Mouse (Mus musculus): ENCODE results near the gene Ttc8. TPM values are rescaled to one million over a fixed set of nuclear protein-coding genes. Genes with fewer than 3 reads are reported as not detected.

The Ttc8 gene
- polyA plus RNA-seq, 1 experiment from 2014 or later, result 32.6 TPM

DNA sequence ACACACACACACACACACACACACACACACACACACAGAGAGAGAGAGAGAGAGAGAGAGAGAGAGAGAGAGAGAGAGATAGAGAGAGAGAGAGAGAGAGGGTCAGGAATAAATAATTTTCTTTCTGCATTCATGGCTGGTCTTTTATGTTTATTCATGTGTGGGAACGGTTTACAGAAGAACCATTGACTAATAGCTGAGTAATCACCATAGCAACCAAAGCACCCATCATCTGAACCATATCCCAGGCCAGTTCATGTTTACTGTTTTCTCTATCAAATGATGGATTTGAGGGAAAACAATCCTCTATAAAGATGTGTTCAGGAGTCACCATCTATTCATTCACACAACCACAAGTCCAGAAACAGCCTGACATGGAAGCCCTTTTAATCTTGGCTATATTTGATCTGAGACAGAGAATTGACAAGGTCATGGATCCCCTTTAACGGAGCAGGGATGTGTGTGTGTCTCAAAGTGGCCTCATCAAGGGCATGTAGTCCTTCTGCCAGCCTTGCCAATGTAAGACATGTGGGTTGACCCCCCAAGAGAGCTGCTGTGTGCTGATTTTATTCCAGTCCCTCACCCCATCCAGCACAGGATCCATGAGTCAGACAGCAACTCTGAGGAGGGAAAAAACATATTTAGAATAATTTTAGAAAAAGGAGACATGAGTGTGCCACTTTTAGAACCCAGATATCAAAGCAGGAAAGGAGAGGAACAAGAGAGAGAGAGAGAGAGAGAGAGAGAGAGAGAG lies 70.9 kb downstream of the Ttc8 start:
- Histone ChIP-seq H3K4me3 (no peak overlapping the region), H3K9me3 (replicated peaks) (no peaks in the 10 kb centered on the region), H3K36me3 (no peaks in the 10 kb centered on the region), H3K27ac (no peak overlapping the region), H3K27me3 (ENCODE audit: low read depth, poor library complexity, severe bottlenecking) (no peaks in the 10 kb centered on the region), H3K4me1 (no peaks in the 10 kb centered on the region)
- WGBS, result 86% methylated on average over 2 of the region's 2 CpGs
- no peak for DNase-seq (ENCODE audit: low spot score)

DNA sequence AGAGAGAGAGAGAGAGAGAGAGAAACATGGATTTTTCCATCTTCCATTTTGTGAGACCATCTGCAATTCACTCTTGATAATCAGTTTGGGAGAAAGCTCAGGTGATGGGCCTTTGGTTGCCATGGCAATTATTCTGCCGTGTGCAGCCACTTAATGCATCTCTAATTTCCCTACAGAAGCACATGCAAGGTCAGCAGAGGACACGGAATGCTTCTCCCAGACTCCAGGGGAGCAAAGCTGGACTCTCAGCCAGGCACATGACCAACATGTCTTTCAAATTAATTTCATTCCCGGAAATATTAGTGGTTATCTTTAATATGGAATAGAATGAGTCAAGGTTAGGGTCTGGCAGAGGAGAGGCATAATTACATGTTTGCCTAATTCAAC lies 71.4 kb downstream of the Ttc8 start:
- 85% methylated on average over 3 of the region's 3 CpGs for WGBS

DNA sequence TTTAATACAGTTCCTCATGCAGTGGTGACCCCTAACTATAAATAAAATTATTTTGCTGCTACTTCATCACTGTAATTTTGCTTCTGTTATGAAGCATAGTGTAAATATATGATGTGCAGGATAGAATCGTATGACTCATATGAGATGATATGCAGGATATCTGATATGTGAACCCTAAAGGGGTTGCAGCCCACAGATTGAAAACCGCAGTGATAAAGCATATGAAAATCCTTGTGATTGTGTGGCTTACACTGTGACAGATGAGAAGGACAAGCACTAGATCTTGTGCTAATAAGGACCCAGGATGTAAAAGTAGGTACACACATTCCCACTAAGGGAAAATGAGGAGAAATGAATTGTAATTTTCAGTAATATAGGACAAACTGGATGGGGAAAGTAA lies 73.4 kb downstream of the Ttc8 start:
- H3K27ac ChIP-seq, result no peak overlapping the region
- no peaks in the 10 kb centered on the region for H3K36me3 ChIP-seq
- DNase-seq (ENCODE audit: low spot score), result no peak
- H3K9me3 ChIP-seq (replicated peaks), result no peaks in the 10 kb centered on the region
- 94% methylated on average over 2 of the region's 2 CpGs for WGBS
- H3K27me3 ChIP-seq (ENCODE audit: low read depth, poor library complexity, severe bottlenecking), result no peaks in the 10 kb centered on the region
- no peaks in the 10 kb centered on the region for H3K4me1 ChIP-seq
- no peak overlapping the region for H3K4me3 ChIP-seq

More for the DNA sequence above, 71.4 kb downstream of the Ttc8 start:
- Histone ChIP-seq H3K9me3 (replicated peaks) (no peaks in the 10 kb centered on the region), H3K36me3 (no peaks in the 10 kb centered on the region), H3K4me1 (no peaks in the 10 kb centered on the region), H3K27me3 (ENCODE audit: low read depth, poor library complexity, severe bottlenecking) (no peaks in the 10 kb centered on the region), H3K4me3 (no peak overlapping the region), H3K27ac (no peak overlapping the region)
- no peak for DNase-seq (ENCODE audit: low spot score)

DNA sequence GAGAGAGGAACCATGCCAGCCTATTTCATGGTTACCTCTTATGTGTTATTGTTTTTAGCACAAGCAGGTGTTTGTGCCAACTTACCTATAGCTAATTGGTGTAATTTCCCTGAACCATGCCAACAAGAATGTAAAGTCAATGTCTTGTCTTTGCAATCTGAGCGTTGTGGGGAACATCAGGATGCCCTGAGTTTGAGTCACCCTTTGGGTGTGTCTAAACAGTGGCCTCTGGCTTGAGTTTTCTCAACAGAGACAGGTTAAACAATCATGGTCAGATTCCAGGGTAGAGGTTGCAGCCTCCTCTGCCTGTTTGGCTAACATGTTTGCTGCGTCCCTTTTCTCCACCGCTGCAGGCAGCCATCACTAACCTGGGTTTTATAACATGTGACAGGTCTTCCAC lies 74.0 kb downstream of the Ttc8 start:
- no peaks in the 10 kb centered on the region for H3K9me3 ChIP-seq (replicated peaks)
- no peak for DNase-seq (ENCODE audit: low spot score)
- no peaks in the 10 kb centered on the region for H3K4me1 ChIP-seq
- H3K27ac ChIP-seq, result no peak overlapping the region
- H3K36me3 ChIP-seq, result no peaks in the 10 kb centered on the region
- no peak overlapping the region for H3K4me3 ChIP-seq
- 85% methylated on average over 3 of the region's 3 CpGs for WGBS
- H3K27me3 ChIP-seq (ENCODE audit: low read depth, poor library complexity, severe bottlenecking), result no peaks in the 10 kb centered on the region

DNA sequence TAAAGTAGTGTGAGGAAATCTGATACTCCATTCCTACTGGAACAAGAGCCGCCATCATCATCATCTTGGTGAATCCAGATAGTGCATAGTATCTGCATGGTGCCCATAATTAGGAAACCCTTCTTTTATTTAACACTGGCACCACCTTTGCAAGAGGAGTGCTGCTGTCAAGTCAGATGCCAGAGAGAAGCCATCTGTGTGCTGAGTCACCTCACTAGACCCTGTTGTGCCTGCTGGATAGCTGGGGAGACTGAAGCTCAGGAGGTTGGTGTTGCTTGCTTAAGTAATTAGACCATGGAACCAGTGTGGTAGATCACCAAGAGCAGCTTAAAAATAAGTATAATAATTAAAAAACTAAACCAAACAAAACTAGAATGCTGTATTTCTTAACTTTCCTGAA lies 75.5 kb downstream of the Ttc8 start:
- no peak overlapping the region for H3K27ac ChIP-seq
- H3K4me3 ChIP-seq, result no peak overlapping the region
- H3K9me3 ChIP-seq (replicated peaks), result no peaks in the 10 kb centered on the region
- 79% methylated on average over 1 of the region's 1 CpGs for WGBS
- H3K27me3 ChIP-seq (ENCODE audit: low read depth, poor library complexity, severe bottlenecking), result no peaks in the 10 kb centered on the region
- no peaks in the 10 kb centered on the region for H3K4me1 ChIP-seq
- DNase-seq (ENCODE audit: low spot score), result no peak
- no peaks in the 10 kb centered on the region for H3K36me3 ChIP-seq

DNA sequence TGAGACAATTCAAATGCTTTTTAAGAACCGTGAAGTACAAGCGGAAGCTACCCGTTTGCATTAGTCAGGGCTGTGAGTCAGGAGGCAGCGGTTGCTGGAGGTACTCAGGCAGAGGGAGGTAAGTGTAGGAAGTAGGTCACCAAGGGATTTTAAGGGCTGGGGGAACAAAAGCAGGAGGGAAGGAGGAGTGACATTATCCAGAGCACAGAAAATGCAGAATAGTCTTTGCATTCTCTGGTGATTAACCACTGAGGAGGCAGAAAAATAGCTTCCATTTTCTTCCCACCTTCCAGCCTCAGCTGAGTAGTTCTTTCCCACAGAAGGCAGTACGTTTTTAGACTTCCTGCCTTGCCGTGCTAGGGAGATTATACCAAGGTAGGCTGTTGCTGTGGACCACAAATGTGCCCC lies 76.2 kb downstream of the Ttc8 start:
- 52% methylated on average over 6 of the region's 6 CpGs for WGBS
- no peak overlapping the region for H3K27ac ChIP-seq
- DNase-seq (ENCODE audit: low spot score), result no peak
- no peaks in the 10 kb centered on the region for H3K4me1 ChIP-seq
- no peaks in the 10 kb centered on the region for H3K9me3 ChIP-seq (replicated peaks)
- H3K4me3 ChIP-seq, result no peak overlapping the region
- H3K36me3 ChIP-seq, result no peaks in the 10 kb centered on the region
- H3K27me3 ChIP-seq (ENCODE audit: low read depth, poor library complexity, severe bottlenecking), result no peaks in the 10 kb centered on the region

DNA sequence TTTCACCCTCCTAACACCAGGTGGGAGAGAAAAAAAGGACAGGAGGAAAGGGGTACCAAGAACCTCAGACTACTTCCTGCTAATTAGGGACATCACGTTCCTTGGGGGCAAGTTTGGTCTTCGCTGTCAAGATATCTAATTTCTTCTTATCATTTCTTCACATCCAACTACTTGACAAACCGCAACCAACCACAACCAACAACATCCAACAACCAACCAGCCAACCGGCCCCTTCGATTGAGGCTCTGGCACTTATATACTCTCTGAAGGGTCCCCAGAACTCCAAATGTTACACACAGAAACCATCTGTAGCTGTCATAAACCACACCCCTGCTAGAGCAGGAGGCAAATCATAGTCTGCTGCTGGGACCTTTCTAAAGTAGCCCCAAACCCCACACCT lies 76.7 kb downstream of the Ttc8 start:
- 90% methylated on average over 5 of the region's 5 CpGs for WGBS
- no peaks in the 10 kb centered on the region for H3K27me3 ChIP-seq (ENCODE audit: low read depth, poor library complexity, severe bottlenecking)
- no peaks in the 10 kb centered on the region for H3K9me3 ChIP-seq (replicated peaks)
- DNase-seq (ENCODE audit: low spot score), result no peak
- H3K27ac ChIP-seq, result no peak overlapping the region
- H3K36me3 ChIP-seq, result no peaks in the 10 kb centered on the region
- H3K4me1 ChIP-seq, result no peaks in the 10 kb centered on the region; the same call in 1 of the 2 replicates
- no peak overlapping the region for H3K4me3 ChIP-seq

DNA sequence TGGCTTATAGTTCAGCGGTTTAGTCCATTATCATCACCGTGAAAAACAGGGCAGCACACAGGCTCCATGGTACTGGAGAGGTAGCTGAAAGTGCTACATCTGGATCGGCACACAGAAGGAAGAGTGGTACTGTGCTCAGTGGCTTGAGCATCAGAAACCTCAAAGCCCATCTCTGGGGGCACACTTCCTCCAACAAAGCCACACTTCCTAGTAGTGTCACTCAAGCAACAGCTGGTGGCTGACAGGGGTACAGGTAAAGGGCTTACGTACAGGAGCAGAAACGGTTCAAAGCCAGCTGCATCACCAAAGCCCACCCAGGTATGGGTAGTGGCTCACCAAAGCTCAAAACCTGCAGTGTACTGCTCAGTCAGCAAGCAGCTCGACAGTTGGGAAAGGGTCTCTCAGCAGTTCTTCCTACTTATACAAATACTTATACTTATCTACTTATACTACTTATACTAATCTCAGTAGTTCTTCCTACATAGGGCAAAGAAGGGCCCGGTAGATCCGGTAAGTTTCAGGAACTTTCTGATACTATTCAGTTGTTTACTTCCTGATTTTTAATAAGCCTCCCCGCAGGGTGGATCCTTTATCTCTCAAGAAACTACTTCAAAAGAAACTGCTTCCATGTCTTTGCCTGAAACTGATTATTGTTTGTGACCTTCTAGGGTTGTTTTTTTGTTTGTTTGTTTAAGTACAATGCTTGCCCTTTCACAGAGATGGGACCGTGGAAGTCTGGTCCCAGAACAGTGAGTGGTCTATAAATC lies 78.5 kb downstream of the Ttc8 start:
- Histone ChIP-seq H3K4me1 (no peaks in the 10 kb centered on the region; the same call in 1 of the 2 replicates), H3K27ac (no peak overlapping the region), H3K4me3 (no peak overlapping the region), H3K9me3 (replicated peaks) (no peaks in the 10 kb centered on the region), H3K27me3 (ENCODE audit: low read depth, poor library complexity, severe bottlenecking) (no peaks in the 10 kb centered on the region), H3K36me3 (no peaks in the 10 kb centered on the region)
- no peak for DNase-seq (ENCODE audit: low spot score)
- 88% methylated on average over 10 of the region's 10 CpGs for WGBS

DNA sequence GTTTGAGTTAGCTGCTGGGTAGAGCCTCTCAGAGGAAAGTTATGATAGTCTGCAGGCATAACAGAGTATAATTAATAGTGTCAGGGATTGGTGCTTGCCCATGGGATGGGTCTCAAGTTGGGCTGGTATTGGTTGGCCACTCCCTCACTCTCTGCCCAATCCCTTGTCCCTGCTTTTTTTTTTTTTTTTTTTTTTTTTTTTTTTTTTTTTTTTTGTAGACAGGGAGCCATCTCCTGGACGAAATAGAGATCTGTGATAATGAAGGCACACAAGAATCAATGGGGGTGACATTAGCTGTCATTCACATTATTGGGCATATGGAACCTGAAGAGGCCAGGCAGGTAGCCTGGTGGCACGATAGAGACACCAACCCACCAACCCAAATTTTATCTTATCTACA lies 79.9 kb downstream of the Ttc8 start:
- Histone ChIP-seq H3K4me1 (no peaks in the 10 kb centered on the region; the same call in 1 of the 2 replicates), H3K4me3 (no peak overlapping the region), H3K9me3 (replicated peaks) (no peaks in the 10 kb centered on the region), H3K27me3 (ENCODE audit: low read depth, poor library complexity, severe bottlenecking) (no peaks in the 10 kb centered on the region), H3K36me3 (no peaks in the 10 kb centered on the region), H3K27ac (no peak overlapping the region)
- no peak for DNase-seq (ENCODE audit: low spot score)
- 79% methylated on average over 2 of the region's 2 CpGs for WGBS

DNA sequence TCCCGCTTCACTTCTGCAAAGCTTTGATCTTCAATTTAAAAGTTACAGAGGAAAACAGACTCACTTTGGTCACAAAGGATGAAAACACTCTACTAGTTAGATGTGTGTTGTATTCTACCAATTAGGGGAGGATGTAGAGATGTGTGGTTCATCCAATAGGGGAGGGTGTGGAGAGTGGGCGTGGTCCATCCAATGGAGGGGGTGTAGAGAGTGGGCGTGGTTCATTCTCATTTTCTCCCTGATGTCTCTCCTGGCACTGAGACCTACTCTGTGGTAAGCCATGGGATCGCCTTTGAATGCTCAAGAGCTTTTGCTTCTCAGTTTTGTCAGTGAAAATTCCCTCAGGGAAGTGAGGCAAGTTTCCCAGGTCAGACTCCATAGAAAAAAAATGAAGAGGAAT lies 82.7 kb downstream of the Ttc8 start:
- no peak overlapping the region for H3K4me3 ChIP-seq
- H3K27me3 ChIP-seq (ENCODE audit: low read depth, poor library complexity, severe bottlenecking), result no peaks in the 10 kb centered on the region
- WGBS, result 70% methylated on average over 4 of the region's 4 CpGs
- H3K27ac ChIP-seq, result no peak overlapping the region
- no peaks in the 10 kb centered on the region; the same call in 1 of the 2 replicates for H3K4me1 ChIP-seq
- no peaks in the 10 kb centered on the region for H3K9me3 ChIP-seq (replicated peaks)
- no peaks in the 10 kb centered on the region for H3K36me3 ChIP-seq
- DNase-seq (ENCODE audit: low spot score), result no peak

DNA sequence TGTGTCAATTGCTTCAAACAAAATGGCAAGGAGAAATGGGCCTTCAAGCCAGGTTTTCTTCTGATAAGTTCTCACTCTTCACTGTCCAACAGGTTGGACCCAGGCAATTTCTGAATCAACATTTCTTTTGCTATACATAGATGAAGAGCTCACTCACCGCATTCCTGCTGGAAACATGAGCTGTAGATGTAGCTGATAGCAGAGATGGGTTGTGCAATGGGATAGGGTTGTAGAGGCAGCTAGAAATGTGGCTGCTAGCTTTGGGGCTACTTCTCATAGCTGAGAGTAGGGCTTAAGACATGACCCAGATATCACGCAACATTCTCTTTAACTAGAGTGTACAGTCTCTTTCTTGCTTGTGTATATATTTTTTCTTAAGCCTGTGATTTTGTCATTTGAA lies 84.4 kb downstream of the Ttc8 start:
- no peaks in the 10 kb centered on the region for H3K9me3 ChIP-seq (replicated peaks)
- DNase-seq (ENCODE audit: low spot score), result no peak
- WGBS, result 97% methylated on average over 2 of the region's 2 CpGs
- H3K4me3 ChIP-seq, result no peak overlapping the region
- H3K27me3 ChIP-seq (ENCODE audit: low read depth, poor library complexity, severe bottlenecking), result no peaks in the 10 kb centered on the region
- no peaks in the 10 kb centered on the region for H3K36me3 ChIP-seq
- H3K27ac ChIP-seq, result no peak overlapping the region
- H3K4me1 ChIP-seq, result no peaks in the 10 kb centered on the region; the same call in 1 of the 2 replicates

DNA sequence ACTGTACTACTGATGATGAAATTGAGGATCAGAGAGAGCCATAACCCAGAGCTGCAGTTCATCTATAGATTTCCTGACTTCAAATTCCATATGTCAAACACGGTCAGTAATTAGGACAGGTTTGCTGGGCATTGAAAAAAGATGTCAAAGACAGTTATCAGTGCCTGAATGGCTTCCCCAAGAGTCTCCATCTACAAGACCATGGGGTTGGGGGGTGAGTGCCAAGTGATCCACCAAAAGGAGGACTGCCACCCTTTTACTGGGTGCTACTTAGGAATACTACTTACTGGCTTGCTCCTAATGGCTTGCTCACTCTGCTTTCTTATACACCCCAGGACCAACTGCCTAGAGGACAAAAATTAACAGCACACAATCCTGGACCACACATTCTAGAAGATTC lies 88.4 kb downstream of the Ttc8 start:
- 90% methylated on average over 1 of the region's 1 CpGs for WGBS
- H3K27me3 ChIP-seq (ENCODE audit: low read depth, poor library complexity, severe bottlenecking), result 0 out of 2 replicates have a peak, but pooled peaks cover 5% of the 10 kb centered on the region
- DNase-seq (ENCODE audit: low spot score), result no peak

DNA sequence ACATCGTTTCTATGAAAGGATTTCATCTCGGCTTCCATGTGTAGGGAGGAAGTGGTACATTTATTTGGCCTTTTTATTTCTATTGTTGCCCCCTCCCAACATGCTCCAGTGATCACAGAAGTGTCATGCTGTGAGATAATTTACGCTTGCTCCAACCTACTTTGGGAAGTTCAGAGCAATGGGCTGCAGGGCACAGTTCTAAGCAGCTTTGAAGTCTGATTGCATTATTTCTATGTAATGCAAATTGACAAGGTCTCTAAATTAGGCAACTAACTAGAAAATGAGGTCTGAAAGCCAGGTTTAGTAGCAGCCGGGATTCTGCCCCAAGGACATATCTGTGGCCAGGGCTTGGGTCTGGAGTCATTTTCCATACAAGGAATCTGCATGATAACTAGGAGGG lies 89.1 kb downstream of the Ttc8 start:
- DNase-seq (ENCODE audit: low spot score), result no peak
- Histone ChIP-seq H3K4me1 (peaks cover 4% of the 10 kb centered on the region; the same call in 1 of the 2 replicates), H3K27me3 (ENCODE audit: low read depth, poor library complexity, severe bottlenecking) (0 out of 2 replicates have a peak, but pooled peaks cover 5% of the 10 kb centered on the region), H3K4me3 (no peak overlapping the region), H3K9me3 (replicated peaks) (no peaks in the 10 kb centered on the region), H3K27ac (no peak overlapping the region), H3K36me3 (no peaks in the 10 kb centered on the region)
- 50% methylated on average over 4 of the region's 4 CpGs for WGBS

More for the DNA sequence above, 88.4 kb downstream of the Ttc8 start:
- Histone ChIP-seq H3K4me1 (peaks cover 4% of the 10 kb centered on the region; the same call in 1 of the 2 replicates), H3K27ac (no peak overlapping the region), H3K36me3 (no peaks in the 10 kb centered on the region), H3K9me3 (replicated peaks) (no peaks in the 10 kb centered on the region), H3K4me3 (no peak overlapping the region)

Data from limb, embryonic 10.5 days (tissue).